Mouse (Mus musculus) hindbrain, embryonic 11.5 days (tissue): ENCODE data around the gene Rad50. TPM values are rescaled to one million over a fixed set of nuclear protein-coding genes. Genes with fewer than 3 reads are reported as not detected.

Experiments used
- ATAC-seq: fragments of 200-750 bp; cut with Nextera tagmentation; 2 replicates; pipeline ENCODE4 v1.8.0; 2017; ENCODE audit warnings: mild to moderate bottlenecking, moderate TSS enrichment, moderate library complexity; ENCODE audit not compliant: low FRiP score
- DNase-seq: peaks from one replicate; pipeline ENCODE4 v3.0.0-alpha.2; 2015; ENCODE audit warnings: low spot score
- H3K27ac ChIP-seq: fragments of 300-500 bp; sonication (generic); 2 replicates; pipeline ENCODE4 v1.5.1; 2014; ENCODE audit warnings: mild to moderate bottlenecking, low read depth, low read length
- H3K27me3 ChIP-seq: fragments of 300-500 bp; sonication (generic); 2 replicates; pipeline ENCODE4 v1.6.1; 2014; ENCODE audit warnings: mild to moderate bottlenecking, low read length, moderate library complexity, mixed read lengths; ENCODE audit not compliant: control insufficient read depth, insufficient read depth
- H3K36me3 ChIP-seq: fragments of 300-500 bp; sonication (generic); 2 replicates; pipeline ENCODE4 v1.6.1; 2014; ENCODE audit warnings: mild to moderate bottlenecking, low read length, moderate library complexity, mixed read lengths; ENCODE audit not compliant: control insufficient read depth, insufficient read depth
- H3K4me1 ChIP-seq: fragments of 300-500 bp; sonication (generic); replicated peaks from 2 replicates; pipeline ENCODE4 v1.6.1; 2014; ENCODE audit warnings: low read length, mixed read lengths; ENCODE audit not compliant: control insufficient read depth, insufficient read depth
- H3K4me2 ChIP-seq: fragments of 300-500 bp; sonication (generic); replicated peaks from 2 replicates; pipeline ENCODE4 v1.6.1; 2014; ENCODE audit warnings: mild to moderate bottlenecking, low read depth, low read length
- H3K4me3 ChIP-seq: fragments of 300-500 bp; sonication (generic); 2 replicates; pipeline ENCODE4 v1.5.1; 2014; ENCODE audit warnings: low read depth, low read length
- H3K9ac ChIP-seq: fragments of 300-500 bp; sonication (generic); 2 replicates; pipeline ENCODE4 v1.6.1; 2014; ENCODE audit warnings: low read depth, low read length
- H3K9me3 ChIP-seq: fragments of 300-500 bp; sonication (generic); 2 replicates; pipeline ENCODE4 v1.6.1; 2016; ENCODE audit warnings: low read length; ENCODE audit not compliant: control insufficient read depth
- WGBS: fragments of 180-500 bp; shearing (Covaris S2); extraction: QIAGEN DNeasy Blood & Tissue Kit; methylation state at CpG from one replicate; pipeline ENCODE4 v1.1.7; 2014; 5-methylcytosine and 5-hydroxymethylcytosine counted together
- polyA plus RNA-seq: library from polyadenylated mRNA; unstranded; fragments of >200 nt; fragmentation: Nextera tagmentation; extraction: Ambion mirVana; gene quantifications from 2 replicates; pipeline ENCODE4 v1.2.1, GENCODE M21; 2014

Rad50 gene
- 19.3 and 22.3 TPM in 2 replicates for polyA plus RNA-seq

GRCm38 (mm10) chr11:53706934-53707717 lies at the start of gene Rad50:
Rad50 (minus strand) TSS chr11:53707319.
- WGBS, result 5% methylated on average over 55 of the region's 55 CpGs
- DNase-seq, result peak; percentile 91

DNA sequence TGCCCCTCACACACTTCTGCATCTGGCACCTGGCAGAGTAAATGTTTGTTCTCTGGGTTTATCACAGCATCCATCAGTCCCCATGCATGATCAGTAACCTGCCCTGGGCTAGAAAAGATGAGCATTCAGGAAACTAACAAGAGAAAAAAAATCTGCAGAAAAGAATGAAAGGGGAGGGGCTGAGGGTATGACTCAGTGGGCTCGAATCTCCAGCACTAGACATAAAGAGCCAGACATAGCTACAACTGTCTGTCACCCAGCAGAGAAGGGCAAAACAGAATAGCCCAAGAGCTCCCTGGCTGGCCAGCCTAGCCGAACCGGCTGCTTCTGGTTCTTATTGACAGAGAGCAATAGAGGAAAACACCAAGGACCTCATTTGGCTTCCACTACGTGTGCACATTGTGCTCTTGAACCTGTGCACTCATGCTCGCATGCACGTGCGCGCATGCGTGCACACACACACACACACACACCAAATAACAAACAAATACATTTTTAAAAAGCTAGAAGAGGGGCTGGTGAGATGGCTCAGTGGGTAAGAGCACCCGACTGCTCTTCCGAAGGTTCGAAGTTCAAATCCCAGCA lies 48.0 kb upstream of the Rad50 start:
- Histone ChIP-seq H3K9me3 (no peaks in the 10 kb centered on the region), H3K9ac (no peak overlapping the region), H3K4me1 (peaks cover 2% of the 10 kb centered on the region), H3K4me3 (no peak overlapping the region), H3K27me3 (no peaks in the 10 kb centered on the region), H3K4me2 (no peak overlapping the region), H3K36me3 (no peaks in the 10 kb centered on the region), H3K27ac (no peak overlapping the region)
- DNase-seq (no peak), ATAC-seq (no peak)
- 84% methylated on average over 12 of the region's 12 CpGs for WGBS

More at GRCm38 (mm10) chr11:53706934-53707717, at the start of gene Rad50:
- Histone ChIP-seq H3K9me3 (no peaks in the 10 kb centered on the region), H3K4me1 (no peaks in the 10 kb centered on the region), H3K36me3 (no peaks in the 10 kb centered on the region), H3K4me2 (peak within 1 kb of the TSS; percentile 86), H3K27me3 (no peaks in the 10 kb centered on the region), H3K9ac (peak within 1 kb of the TSS; percentile 47), H3K4me3 (peak within 1 kb of the TSS; percentile 42), H3K27ac (0 out of 2 replicates have a peak within 1 kb of the TSS, but pooled peaks have one; percentile 2)
- peak; percentile 91 for ATAC-seq

GRCm38 (mm10) chr11:53749716-53750352 lies 42.7 kb upstream of the Rad50 start:
- H3K36me3 ChIP-seq, result no peaks in the 10 kb centered on the region
- H3K9ac ChIP-seq, result no peak overlapping the region
- no peak overlapping the region for H3K4me2 ChIP-seq
- no peak overlapping the region for H3K27ac ChIP-seq
- no peak for DNase-seq
- 50% methylated on average over 5 of the region's 5 CpGs for WGBS
- no peak overlapping the region for H3K4me3 ChIP-seq
- no peaks in the 10 kb centered on the region for H3K4me1 ChIP-seq
- H3K9me3 ChIP-seq, result no peaks in the 10 kb centered on the region
- ATAC-seq, result no peak
- H3K27me3 ChIP-seq, result no peaks in the 10 kb centered on the region

DNA sequence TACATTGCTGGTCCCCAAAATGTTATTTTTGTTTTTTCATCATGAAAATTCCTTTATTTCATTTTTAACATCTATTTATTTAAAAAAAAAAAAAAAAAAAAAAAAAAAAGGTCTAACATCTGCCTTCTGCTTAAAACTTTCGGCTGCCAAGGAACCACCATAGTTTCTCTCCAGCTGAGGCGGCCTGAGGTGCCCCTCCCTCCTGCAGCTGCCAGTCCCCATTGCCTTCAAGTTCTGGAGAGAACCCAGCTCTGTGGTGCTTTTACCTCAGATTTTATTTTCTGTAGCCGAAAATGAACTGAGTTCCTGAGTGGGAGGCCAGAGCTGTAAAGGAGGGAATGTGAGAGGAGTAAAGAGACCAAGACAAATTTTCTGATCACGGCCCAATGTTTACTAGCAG lies 42.2 kb upstream of the Rad50 start:
- no peak overlapping the region for H3K4me3 ChIP-seq
- ATAC-seq (no peak), DNase-seq (no peak)
- no peaks in the 10 kb centered on the region for H3K9me3 ChIP-seq
- H3K27ac ChIP-seq, result no peak overlapping the region
- no peaks in the 10 kb centered on the region for H3K4me1 ChIP-seq
- H3K27me3 ChIP-seq, result no peaks in the 10 kb centered on the region
- no peak overlapping the region for H3K4me2 ChIP-seq
- no peaks in the 10 kb centered on the region for H3K36me3 ChIP-seq
- WGBS, result 71% methylated on average over 4 of the region's 4 CpGs
- H3K9ac ChIP-seq, result no peak overlapping the region

GRCm38 (mm10) chr11:53748614-53749013 lies 41.5 kb upstream of the Rad50 start:
- ATAC-seq (no peak), DNase-seq (no peak)
- WGBS, result 91% methylated on average over 6 of the region's 6 CpGs
- no peaks in the 10 kb centered on the region for H3K36me3 ChIP-seq
- H3K4me1 ChIP-seq, result no peaks in the 10 kb centered on the region
- H3K9me3 ChIP-seq, result no peaks in the 10 kb centered on the region
- no peak overlapping the region for H3K4me2 ChIP-seq
- H3K9ac ChIP-seq, result no peak overlapping the region
- H3K4me3 ChIP-seq, result no peak overlapping the region
- H3K27me3 ChIP-seq, result no peaks in the 10 kb centered on the region
- no peak overlapping the region for H3K27ac ChIP-seq

DNA sequence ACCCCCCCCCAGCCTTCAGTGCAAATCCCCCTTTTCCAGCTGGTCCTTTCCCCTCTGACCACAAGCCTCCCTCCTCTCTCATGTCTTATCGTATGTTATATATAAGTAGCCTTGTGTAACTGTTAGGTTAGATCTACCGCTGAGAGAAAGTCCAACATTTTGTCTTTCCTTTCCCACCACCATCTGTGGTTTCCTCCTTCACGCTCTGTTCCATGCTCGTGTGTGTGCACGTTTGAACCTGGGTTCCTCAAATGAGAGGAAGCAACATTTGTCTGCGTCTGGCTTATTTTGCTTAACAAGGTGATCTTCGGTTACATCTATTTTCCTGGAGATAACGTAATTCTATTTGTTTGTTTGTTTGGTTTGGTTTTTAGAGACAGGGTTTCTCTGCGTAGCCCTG lies 40.9 kb upstream of the Rad50 start:
- Histone ChIP-seq H3K4me1 (no peaks in the 10 kb centered on the region), H3K27me3 (no peaks in the 10 kb centered on the region), H3K4me3 (no peak overlapping the region), H3K9me3 (no peaks in the 10 kb centered on the region), H3K27ac (no peak overlapping the region), H3K36me3 (no peaks in the 10 kb centered on the region), H3K4me2 (no peak overlapping the region), H3K9ac (no peak overlapping the region)
- no peak for DNase-seq
- no peak for ATAC-seq
- WGBS, result 92% methylated on average over 9 of the region's 9 CpGs

GRCm38 (mm10) chr11:53745260-53745659 lies 38.1 kb upstream of the Rad50 start:
- Histone ChIP-seq H3K4me1 (no peaks in the 10 kb centered on the region), H3K4me2 (no peak overlapping the region), H3K36me3 (no peaks in the 10 kb centered on the region), H3K4me3 (no peak overlapping the region), H3K27me3 (no peaks in the 10 kb centered on the region), H3K27ac (no peak overlapping the region), H3K9me3 (no peaks in the 10 kb centered on the region), H3K9ac (no peak overlapping the region)
- no peak for ATAC-seq
- 95% methylated on average over 2 of the region's 2 CpGs for WGBS
- DNase-seq, result no peak

- Histone ChIP-seq H3K4me2 (no peak overlapping the region), H3K4me3 (no peak overlapping the region), H3K27me3 (no peaks in the 10 kb centered on the region), H3K36me3 (no peaks in the 10 kb centered on the region), H3K4me1 (no peaks in the 10 kb centered on the region), H3K9me3 (no peaks in the 10 kb centered on the region), H3K27ac (no peak overlapping the region), H3K9ac (no peak overlapping the region)
- DNase-seq, result no peak
- no peak for ATAC-seq
- 23% methylated on average over 5 of the region's 5 CpGs for WGBS
Observed at GRCm38 (mm10) chr11:53742353-53742752, 35.2 kb upstream of the Rad50 start.
